Mouse (Mus musculus) CH12.LX (cell line): Measurements from ENCODE around the gene Zfp408.

Experiments used
- CTCF ChIP-seq, 2 experiments: IDR thresholded peaks in 1 of 2; conservative IDR thresholded peaks in 1 of 2; 2 replicates each; pipeline ENCODE4 v1.5.1; 2011 to 2012; ENCODE audit warnings: low read depth in 2 of 2, low read length in 2 of 2, improper control_type of control experiment in 1 of 2, inconsistent platforms in 1 of 2, mild to moderate bottlenecking in 1 of 2, moderate library complexity in 1 of 2
- E2F4 ChIP-seq: IDR thresholded peaks from 2 replicates; pipeline ENCODE4 v1.6.1; 2011; ENCODE audit warnings: low read depth, low read length, improper control_type of control experiment; ENCODE audit not compliant: insufficient replicate concordance
- EP300 ChIP-seq: IDR thresholded peaks from 2 replicates; pipeline ENCODE4 v1.6.1; 2011; ENCODE audit warnings: low read length, improper control_type of control experiment
- ETS1 ChIP-seq: conservative IDR thresholded peaks from 2 replicates; pipeline ENCODE4 v1.6.1; 2012; ENCODE audit warnings: low read depth, mild to moderate bottlenecking, inconsistent platforms, low read length, improper control_type of control experiment, moderate library complexity
- HCFC1 ChIP-seq: IDR thresholded peaks from 2 replicates; pipeline ENCODE4 v1.6.1; 2012; ENCODE audit warnings: low read depth, mild to moderate bottlenecking, inconsistent platforms, low read length, improper control_type of control experiment
- KAT2A ChIP-seq: IDR thresholded peaks from 2 replicates; pipeline ENCODE4 v1.6.1; 2012; ENCODE audit warnings: low read length, improper control_type of control experiment, inconsistent platforms; ENCODE audit not compliant: insufficient replicate concordance
- MAFK ChIP-seq: IDR thresholded peaks from 2 replicates; pipeline ENCODE4 v1.6.1; 2011; ENCODE audit warnings: low read length, improper control_type of control experiment; ENCODE audit not compliant: insufficient replicate concordance
- MAZ ChIP-seq: IDR thresholded peaks from 2 replicates; pipeline ENCODE4 v1.6.1; 2012; ENCODE audit warnings: low read depth, mild to moderate bottlenecking, inconsistent platforms, low read length, improper control_type of control experiment, moderate library complexity
- POLR2A ChIP-seq: IDR thresholded peaks from 2 replicates; pipeline ENCODE4 v1.6.1; 2011; ENCODE audit warnings: low read depth, mild to moderate bottlenecking, improper control_type of control experiment, low read length
- RCOR1 ChIP-seq: conservative IDR thresholded peaks from 2 replicates; pipeline ENCODE4 v1.6.1; 2012; ENCODE audit warnings: low read depth, mild to moderate bottlenecking, inconsistent platforms, low read length, improper control_type of control experiment
- TCF12 ChIP-seq: IDR thresholded peaks from 2 replicates; pipeline ENCODE4 v1.6.1; 2014; ENCODE audit warnings: low read depth, mild to moderate bottlenecking, inconsistent platforms, low read length, improper control_type of control experiment
- USF1 ChIP-seq: IDR thresholded peaks from 2 replicates; pipeline ENCODE4 v1.6.1; 2014; ENCODE audit warnings: low read depth, mild to moderate bottlenecking, inconsistent platforms, low read length, improper control_type of control experiment
- ZC3H11A ChIP-seq: IDR thresholded peaks from 2 replicates; pipeline ENCODE4 v1.6.1; 2012; ENCODE audit warnings: low read depth, mild to moderate bottlenecking, inconsistent platforms, low read length, improper control_type of control experiment
- ZNF384 ChIP-seq: IDR thresholded peaks from 2 replicates; pipeline ENCODE4 v1.6.1; 2012; ENCODE audit warnings: low read depth, low read length, improper control_type of control experiment, inconsistent platforms

- TF ChIP-seq MAZ, result no peak
- no peak for TF ChIP-seq EP300
- TF ChIP-seq POLR2A, result no peak
- TF ChIP-seq HCFC1, result no peak
- TF ChIP-seq ZC3H11A, result no peak
- no peak for TF ChIP-seq TCF12
- no peak for TF ChIP-seq CTCF (conservative IDR thresholded peaks at IDR 0.05 in 1 of 2, IDR thresholded peaks at IDR 0.05 in 1 of 2; ENCODE audit: low read depth in 2 of 2, low read length in 2 of 2)
- TF ChIP-seq USF1, result no peak
- TF ChIP-seq MAFK, result no peak
- no peak for TF ChIP-seq RCOR1
- TF ChIP-seq KAT2A, result no peak
- no peak for TF ChIP-seq ETS1
- no peak for TF ChIP-seq E2F4
- TF ChIP-seq ZNF384, result no peak
Observed at GRCm38 (mm10) chr2:91631826-91632225, 17.8 kb downstream of the Zfp408 start.
